Mouse (Mus musculus) intestine, postnatal 0 days (tissue): ENCODE results near the gene Casp9. TPM values are rescaled to one million over a fixed set of nuclear protein-coding genes. Genes with fewer than 3 reads are reported as not detected.

Experiments used
- ATAC-seq: fragments of 200-750 bp; cut with Nextera tagmentation; 2 replicates; pipeline ENCODE4 v1.8.0; 2017; ENCODE audit warnings: mild to moderate bottlenecking, moderate TSS enrichment, moderate library complexity
- H3K27ac ChIP-seq: fragments of 300-500 bp; sonication (generic); 2 replicates; pipeline ENCODE4 v1.5.1; 2014; ENCODE audit warnings: mild to moderate bottlenecking, low read depth, low read length, moderate library complexity
- H3K27me3 ChIP-seq: fragments of 300-500 bp; sonication (generic); replicated peaks from 2 replicates; pipeline ENCODE4 v1.6.1; 2014; ENCODE audit warnings: low read length, mixed read lengths; ENCODE audit not compliant: control insufficient read depth, insufficient read depth
- H3K36me3 ChIP-seq: fragments of 300-500 bp; sonication (generic); 2 replicates; pipeline ENCODE4 v1.6.1; 2014; ENCODE audit warnings: mild to moderate bottlenecking, moderate library complexity; ENCODE audit not compliant: control insufficient read depth, insufficient read depth
- H3K4me1 ChIP-seq: fragments of 300-500 bp; sonication (generic); replicated peaks from 2 replicates; pipeline ENCODE4 v1.6.1; 2014; ENCODE audit warnings: antibody characterized with exemption, low read length, mixed read lengths; ENCODE audit not compliant: control insufficient read depth, insufficient read depth
- H3K4me2 ChIP-seq: fragments of 300-500 bp; sonication (generic); replicated peaks from 2 replicates; pipeline ENCODE4 v1.6.1; 2014; ENCODE audit warnings: low read depth, mild to moderate bottlenecking, moderate library complexity
- H3K4me3 ChIP-seq: fragments of 300-500 bp; sonication (generic); 2 replicates; pipeline ENCODE4 v1.5.1; 2014; ENCODE audit warnings: low read depth, low read length
- H3K9ac ChIP-seq: fragments of 300-500 bp; sonication (generic); 2 replicates; pipeline ENCODE4 v1.6.1; 2014; ENCODE audit warnings: mild to moderate bottlenecking, low read depth, low read length
- H3K9me3 ChIP-seq: fragments of 300-500 bp; sonication (generic); 2 replicates; pipeline ENCODE4 v1.6.1; 2016; ENCODE audit warnings: mixed run types; ENCODE audit not compliant: control insufficient read depth
- CTCF ChIP-seq: sonication (generic); IDR thresholded peaks from 2 replicates; pipeline ENCODE4 v1.5.1; 2016; ENCODE audit warnings: low read depth, mild to moderate bottlenecking, control low read depth, antibody characterized with exemption, moderate library complexity
- WGBS: fragments of 180-500 bp; shearing (Covaris S2); extraction: QIAGEN DNeasy Blood & Tissue Kit; methylation state at CpG from one replicate; pipeline ENCODE4 v1.1.7; 2014; 5-methylcytosine and 5-hydroxymethylcytosine counted together
- polyA plus RNA-seq: library from polyadenylated mRNA; unstranded; fragments of >200 nt; fragmentation: Nextera tagmentation; extraction: Ambion mirVana; gene quantifications from 2 replicates; pipeline ENCODE4 v1.2.1, GENCODE M21; 2015

Gene Casp9
- polyA plus RNA-seq, 1 experiment from 2014 or later, result 13.4 TPM

- Histone ChIP-seq H3K4me3 (no peak overlapping the region), H3K9ac (no peak overlapping the region), H3K27me3 (no peaks in the 10 kb centered on the region), H3K27ac (no peak overlapping the region), H3K4me2 (no peak overlapping the region), H3K4me1 (peaks cover 7% of the 10 kb centered on the region; the same call in 1 of the 2 replicates), H3K36me3 (peaks cover 11% of the 10 kb centered on the region), H3K9me3 (no peaks in the 10 kb centered on the region)
- no peak for TF ChIP-seq CTCF
- WGBS, result 84% methylated on average over 7 of the region's 7 CpGs
- no peak for ATAC-seq
Measured at GRCm38 (mm10) chr4:141796356-141796755, 2.9 kb downstream of the Casp9 start.

- TF ChIP-seq CTCF, result no peak
- Histone ChIP-seq H3K9me3 (no peaks in the 10 kb centered on the region), H3K36me3 (peaks cover 11% of the 10 kb centered on the region), H3K27ac (no peak overlapping the region), H3K4me2 (no peak overlapping the region), H3K4me3 (no peak overlapping the region), H3K4me1 (peaks cover 7% of the 10 kb centered on the region; the same call in 1 of the 2 replicates), H3K27me3 (no peaks in the 10 kb centered on the region), H3K9ac (no peak overlapping the region)
- WGBS, result 83% methylated on average over 4 of the region's 4 CpGs
- ATAC-seq, result no peak
Measured at GRCm38 (mm10) chr4:141796954-141797353, 3.5 kb downstream of the Casp9 start.

DNA sequence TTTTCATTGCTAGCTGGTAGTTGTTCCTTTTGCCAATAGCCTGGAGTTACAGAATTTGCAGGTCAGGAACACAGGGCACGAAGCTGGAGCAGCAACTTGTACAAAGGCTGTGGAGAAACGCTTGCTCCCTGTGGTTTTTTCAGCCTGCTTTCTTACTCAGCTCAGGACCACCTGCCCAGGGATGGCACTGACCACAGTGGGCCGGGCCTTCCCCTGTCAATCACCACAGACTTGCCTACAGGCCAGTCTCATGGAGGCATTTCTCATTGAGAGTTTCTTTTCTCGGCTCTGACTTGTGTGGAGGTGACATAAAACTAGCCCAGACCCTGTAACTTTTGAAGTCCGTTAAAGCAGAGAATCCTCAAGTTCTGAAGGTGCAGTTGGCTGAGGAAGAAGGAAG is 4.1 kb downstream of the Casp9 start:
- no peak overlapping the region for H3K4me2 ChIP-seq
- WGBS, result 97% methylated on average over 5 of the region's 5 CpGs
- H3K9ac ChIP-seq, result no peak overlapping the region
- peaks cover 7% of the 10 kb centered on the region; the same call in 1 of the 2 replicates for H3K4me1 ChIP-seq
- ATAC-seq, result no peak
- TF ChIP-seq CTCF, result no peak
- H3K27me3 ChIP-seq, result no peaks in the 10 kb centered on the region
- H3K27ac ChIP-seq, result no peak overlapping the region
- H3K36me3 ChIP-seq, result peaks cover 11% of the 10 kb centered on the region
- no peak overlapping the region for H3K4me3 ChIP-seq
- H3K9me3 ChIP-seq, result no peaks in the 10 kb centered on the region

GRCm38 (mm10) chr4:141804105-141804504 is 10.7 kb downstream of the Casp9 start:
- no peak overlapping the region for H3K27ac ChIP-seq
- TF ChIP-seq CTCF, result peak; percentile 27; the same call in 1 of the 2 replicates
- no peak for ATAC-seq
- no peaks in the 10 kb centered on the region for H3K9me3 ChIP-seq
- WGBS, result 94% methylated on average over 4 of the region's 4 CpGs
- H3K36me3 ChIP-seq, result peaks cover 57% of the 10 kb centered on the region
- H3K9ac ChIP-seq, result no peak overlapping the region
- H3K27me3 ChIP-seq, result no peaks in the 10 kb centered on the region
- no peak overlapping the region for H3K4me2 ChIP-seq
- H3K4me1 ChIP-seq, result no peaks in the 10 kb centered on the region
- H3K4me3 ChIP-seq, result no peak overlapping the region

DNA sequence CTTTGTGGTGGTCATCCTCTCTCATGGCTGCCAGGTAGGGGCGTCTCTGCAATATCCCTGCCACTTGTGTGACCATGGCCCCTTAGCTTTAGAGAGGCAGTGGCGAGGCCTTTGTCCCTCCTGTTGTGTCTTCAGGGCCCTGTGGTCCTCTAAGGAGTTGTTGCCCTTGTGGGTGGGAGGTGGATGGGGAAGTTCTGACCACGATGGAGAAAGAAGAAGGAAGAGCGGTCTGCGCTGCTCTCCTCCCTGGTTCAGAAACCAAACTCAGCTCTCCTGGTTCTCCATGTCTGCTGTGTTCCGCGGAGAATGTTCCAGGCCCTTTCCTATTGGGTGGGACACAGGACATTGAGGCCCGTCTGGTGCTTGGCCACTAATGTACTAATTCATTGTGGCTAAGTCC is 12.5 kb downstream of the Casp9 start:
- peaks cover 70% of the 10 kb centered on the region for H3K36me3 ChIP-seq
- TF ChIP-seq CTCF, result no peak
- H3K27ac ChIP-seq, result no peak overlapping the region
- no peak overlapping the region for H3K4me2 ChIP-seq
- 97% methylated on average over 8 of the region's 8 CpGs for WGBS
- no peak overlapping the region for H3K9ac ChIP-seq
- ATAC-seq, result no peak
- H3K9me3 ChIP-seq, result no peaks in the 10 kb centered on the region
- H3K4me3 ChIP-seq, result no peak overlapping the region
- H3K27me3 ChIP-seq, result no peaks in the 10 kb centered on the region
- no peaks in the 10 kb centered on the region for H3K4me1 ChIP-seq

DNA sequence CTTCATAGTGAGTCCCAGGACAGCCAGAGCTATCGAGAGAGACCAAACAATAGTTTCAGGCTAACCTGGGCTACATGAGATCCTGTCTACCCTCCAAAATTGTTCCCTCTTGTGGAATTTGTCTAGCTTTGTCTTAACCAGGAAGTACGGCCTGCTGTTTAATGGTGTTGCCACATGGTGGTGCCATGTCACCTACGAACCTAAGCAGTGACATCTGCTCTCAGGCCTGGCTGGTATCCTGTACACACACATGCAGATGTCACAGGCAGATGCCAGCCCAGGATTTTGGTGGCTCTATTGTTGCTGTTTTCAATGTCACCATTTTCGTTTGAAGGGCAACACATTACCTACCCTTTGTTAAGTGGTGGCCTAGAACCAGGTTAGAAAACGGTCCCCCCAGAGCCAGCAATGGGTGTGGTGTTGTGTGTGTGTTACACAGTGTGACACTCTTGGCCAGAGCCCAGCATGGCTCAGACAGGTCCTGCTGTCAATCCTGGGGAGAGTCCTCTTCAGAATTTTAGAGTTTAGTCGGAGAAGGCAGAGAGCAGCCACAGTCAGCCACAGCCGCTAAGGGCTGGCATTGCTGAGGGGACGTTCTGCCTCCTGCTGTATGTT is 16.5 kb downstream of the Casp9 start:
- H3K36me3 ChIP-seq, result peaks cover 90% of the 10 kb centered on the region
- WGBS, result 79% methylated on average over 8 of the region's 8 CpGs

DNA sequence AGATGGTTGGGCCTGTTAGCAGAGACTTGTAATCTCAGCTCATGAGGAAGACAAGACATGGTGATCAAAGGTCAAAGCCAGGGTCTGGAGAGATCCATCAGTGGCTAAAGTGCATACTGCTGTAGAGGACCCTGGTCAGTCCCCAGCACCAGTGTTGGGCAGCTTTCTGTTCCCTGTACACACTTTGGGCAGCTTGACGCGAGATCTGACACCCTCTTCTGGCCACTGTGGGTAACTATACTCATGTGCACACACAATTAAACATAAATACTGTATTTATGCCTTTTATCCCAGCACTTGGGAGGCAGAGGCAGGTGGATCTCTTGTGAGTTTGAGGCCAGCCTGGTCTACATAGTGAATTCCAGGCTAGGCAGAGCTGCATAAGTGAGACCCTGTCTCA is 17.6 kb downstream of the Casp9 start:
- H3K36me3 ChIP-seq, result peaks cover 88% of the 10 kb centered on the region
- ATAC-seq, result no peak
- H3K4me1 ChIP-seq, result no peaks in the 10 kb centered on the region
- no peak for TF ChIP-seq CTCF
- H3K9ac ChIP-seq, result no peak overlapping the region
- no peak overlapping the region for H3K27ac ChIP-seq
- H3K4me2 ChIP-seq, result no peak overlapping the region
- no peaks in the 10 kb centered on the region for H3K9me3 ChIP-seq
- no peak overlapping the region for H3K4me3 ChIP-seq
- no peaks in the 10 kb centered on the region for H3K27me3 ChIP-seq
- 98% methylated on average over 2 of the region's 2 CpGs for WGBS

More for the DNA sequence above, 16.5 kb downstream of the Casp9 start:
- TF ChIP-seq CTCF, result peak; percentile 84
- Histone ChIP-seq H3K9me3 (no peaks in the 10 kb centered on the region), H3K27ac (no peak overlapping the region), H3K4me2 (no peak overlapping the region), H3K4me3 (no peak overlapping the region), H3K4me1 (no peaks in the 10 kb centered on the region), H3K9ac (no peak overlapping the region), H3K27me3 (no peaks in the 10 kb centered on the region)
- peak; percentile 56; the same call in 1 of the 2 replicates for ATAC-seq
